Mouse (Mus musculus) liver, postnatal 0 days (tissue): Measurements from ENCODE around the gene Nupr1.

Experiments used
- CTCF ChIP-seq: sonication (generic); IDR thresholded peaks from 2 replicates; pipeline ENCODE4 v1.5.1; 2016; ENCODE audit warnings: antibody characterized with exemption, low read depth
- EP300 ChIP-seq: IDR thresholded peaks from 2 replicates; pipeline ENCODE4 v1.6.1; 2016; ENCODE audit warnings: antibody characterized with exemption, low read depth, mild to moderate bottlenecking

- TF ChIP-seq CTCF (no peak), EP300 (no peak)
Measured at GRCm38 (mm10) chr7:126679683-126680082, 49.0 kb upstream of the Nupr1 start.
